Mouse (Mus musculus) splenic B cell, adult 2 months (primary cell): Measurements from ENCODE around the gene Asb15.

Experiments used
- DNase-seq: peaks from one replicate; pipeline ENCODE4 v3.0.0-alpha.2; 2011; ENCODE audit warnings: low read depth, low spot score
- H3K27me3 ChIP-seq: 2 replicates; pipeline ENCODE4 v1.6.1; 2012; ENCODE audit warnings: mild to moderate bottlenecking, low read length, moderate library complexity, mixed read lengths; ENCODE audit not compliant: control insufficient read depth, poor library complexity, insufficient read depth, severe bottlenecking
- H3K36me3 ChIP-seq: 2 replicates; pipeline ENCODE4 v1.6.1; 2012; ENCODE audit warnings: mild to moderate bottlenecking, low read length, moderate library complexity, mixed read lengths; ENCODE audit not compliant: control insufficient read depth, poor library complexity, insufficient read depth, severe bottlenecking

Gene Asb15

GRCm38 (mm10) chr6:24608682-24609081, 80.7 kb downstream of the Asb15 start:
- DNase-seq = no peak
- peaks cover 3% of the 10 kb centered on the region; the same call in 1 of the 2 replicates for H3K36me3 ChIP-seq
- H3K27me3 ChIP-seq = no peaks in the 10 kb centered on the region

GRCm38 (mm10) chr6:24609531-24609930, 81.6 kb downstream of the Asb15 start:
- H3K27me3 ChIP-seq = no peaks in the 10 kb centered on the region
- H3K36me3 ChIP-seq = peaks cover 3% of the 10 kb centered on the region; the same call in 1 of the 2 replicates
- DNase-seq = no peak

GRCm38 (mm10) chr6:24610358-24610757, 82.4 kb downstream of the Asb15 start:
- no peak for DNase-seq
- H3K36me3 ChIP-seq = peaks cover 4% of the 10 kb centered on the region
- no peaks in the 10 kb centered on the region for H3K27me3 ChIP-seq

GRCm38 (mm10) chr6:24612074-24612755, 84.3 kb downstream of the Asb15 start:
- DNase-seq = no peak
- Histone ChIP-seq H3K36me3 (peaks cover 8% of the 10 kb centered on the region), H3K27me3 (no peaks in the 10 kb centered on the region)

- no peak for DNase-seq
Observed at GRCm38 (mm10) chr6:24613346-24613745, 85.4 kb downstream of the Asb15 start.

GRCm38 (mm10) chr6:24613918-24614317, 86.0 kb downstream of the Asb15 start:
- H3K36me3 ChIP-seq = peaks cover 8% of the 10 kb centered on the region
- DNase-seq = no peak
- no peaks in the 10 kb centered on the region for H3K27me3 ChIP-seq

More at GRCm38 (mm10) chr6:24613346-24613745, 85.4 kb downstream of the Asb15 start:
- no peaks in the 10 kb centered on the region for H3K27me3 ChIP-seq
- H3K36me3 ChIP-seq = peaks cover 8% of the 10 kb centered on the region

- DNase-seq = no peak
- H3K36me3 ChIP-seq = peaks cover 13% of the 10 kb centered on the region
- H3K27me3 ChIP-seq = no peaks in the 10 kb centered on the region
Observed at GRCm38 (mm10) chr6:24616746-24617145, 88.8 kb downstream of the Asb15 start.

- H3K27me3 ChIP-seq = no peaks in the 10 kb centered on the region
- H3K36me3 ChIP-seq = peaks cover 10% of the 10 kb centered on the region; the same call in 1 of the 2 replicates
- no peak for DNase-seq
Observed at GRCm38 (mm10) chr6:24619285-24620045, 91.5 kb downstream of the Asb15 start.

GRCm38 (mm10) chr6:24620936-24621335, 93.0 kb downstream of the Asb15 start:
- DNase-seq = no peak
- H3K36me3 ChIP-seq = peaks cover 10% of the 10 kb centered on the region; the same call in 1 of the 2 replicates
- no peaks in the 10 kb centered on the region for H3K27me3 ChIP-seq

GRCm38 (mm10) chr6:24622098-24622497, 94.2 kb downstream of the Asb15 start:
- Histone ChIP-seq H3K36me3 (peaks cover 11% of the 10 kb centered on the region; the same call in 1 of the 2 replicates), H3K27me3 (no peaks in the 10 kb centered on the region)
- no peak for DNase-seq
